Mouse (Mus musculus) kidney, embryonic 16.5 days (tissue): Measurements from ENCODE around the gene Plcb4. TPM values are rescaled to one million over a fixed set of nuclear protein-coding genes. Genes with fewer than 3 reads are reported as not detected.

Experiments
- ATAC-seq: fragments of 200-750 bp; cut with Nextera tagmentation; 2 replicates; pipeline ENCODE4 v1.8.0; 2017; ENCODE audit warnings: moderate TSS enrichment; ENCODE audit not compliant: low FRiP score, low TSS enrichment
- H3K27ac ChIP-seq: fragments of 300-500 bp; sonication (generic); 2 replicates; pipeline ENCODE4 v1.5.1; 2014; ENCODE audit warnings: low read length
- H3K27me3 ChIP-seq: fragments of 300-500 bp; sonication (generic); 2 replicates; pipeline ENCODE4 v1.6.1; 2014; ENCODE audit warnings: low read length, control low read depth, mixed read lengths; ENCODE audit not compliant: insufficient read depth
- H3K36me3 ChIP-seq: fragments of 300-500 bp; sonication (generic); 2 replicates; pipeline ENCODE4 v1.6.1; 2014; ENCODE audit warnings: low read length, control low read depth, mixed read lengths; ENCODE audit not compliant: insufficient read depth
- H3K4me1 ChIP-seq: fragments of 300-500 bp; sonication (generic); 2 replicates; pipeline ENCODE4 v1.6.1; 2014; ENCODE audit warnings: low read length, control low read depth, mixed read lengths; ENCODE audit not compliant: insufficient read depth
- H3K4me2 ChIP-seq: fragments of 300-500 bp; sonication (generic); replicated peaks from 2 replicates; pipeline ENCODE4 v1.6.1; 2014; ENCODE audit warnings: low read depth, low read length
- H3K4me3 ChIP-seq: fragments of 300-500 bp; sonication (generic); 2 replicates; pipeline ENCODE4 v1.5.1; 2014; ENCODE audit warnings: mild to moderate bottlenecking, low read length
- H3K9ac ChIP-seq: fragments of 300-500 bp; sonication (generic); replicated peaks from 2 replicates; pipeline ENCODE4 v1.6.1; 2014; ENCODE audit warnings: low read length
- H3K9me3 ChIP-seq: fragments of 300-500 bp; sonication (generic); 2 replicates; pipeline ENCODE4 v1.6.1; 2016; ENCODE audit warnings: low read length, control low read depth
- WGBS: fragments of 180-500 bp; shearing (Covaris S2); extraction: QIAGEN DNeasy Blood & Tissue Kit; methylation state at CpG from one replicate; pipeline ENCODE4 v1.1.7; 2014; 5-methylcytosine and 5-hydroxymethylcytosine counted together
- polyA plus RNA-seq: library from polyadenylated mRNA; unstranded; fragments of >200 nt; fragmentation: Nextera tagmentation; extraction: Ambion mirVana; gene quantifications from 2 replicates; pipeline ENCODE4 v1.2.1, GENCODE M21; 2015

Plcb4 gene
- polyA plus RNA-seq, 1 experiment from 2014 or later = 18.9 TPM

GRCm38 (mm10) chr2:135646654-135647053 lies 12.2 kb upstream of the Plcb4 start:
- Histone ChIP-seq H3K9ac (no peak overlapping the region), H3K4me2 (no peak overlapping the region), H3K4me3 (no peak overlapping the region), H3K4me1 (no peaks in the 10 kb centered on the region), H3K9me3 (0 out of 2 replicates have a peak, but pooled peaks cover 6% of the 10 kb centered on the region), H3K27me3 (no peaks in the 10 kb centered on the region), H3K27ac (no peak overlapping the region), H3K36me3 (no peaks in the 10 kb centered on the region)
- ATAC-seq = no peak
- 76% methylated on average over 6 of the region's 6 CpGs for WGBS

DNA sequence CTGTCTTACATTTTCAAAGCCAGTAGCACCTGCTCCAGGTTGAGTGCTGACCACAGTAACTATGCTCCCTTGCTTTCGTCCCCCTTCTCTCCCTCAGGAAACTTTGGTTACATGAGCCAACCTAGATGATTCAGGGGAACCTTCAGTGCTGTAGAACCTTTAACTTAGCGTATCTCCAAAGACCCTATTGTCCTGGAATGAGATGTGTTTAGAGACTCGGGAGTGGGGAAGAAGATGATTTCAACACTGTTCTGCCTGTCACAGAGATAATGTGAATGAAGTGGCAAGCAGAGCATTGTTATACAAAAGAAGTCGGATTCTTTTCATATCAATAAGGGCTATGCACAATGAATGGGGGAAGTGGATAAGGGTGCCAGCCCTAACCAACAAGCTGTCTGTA lies 10.8 kb upstream of the Plcb4 start:
- no peaks in the 10 kb centered on the region for H3K9me3 ChIP-seq
- H3K27me3 ChIP-seq = no peaks in the 10 kb centered on the region
- no peak overlapping the region for H3K4me2 ChIP-seq
- no peak overlapping the region for H3K4me3 ChIP-seq
- H3K4me1 ChIP-seq = no peaks in the 10 kb centered on the region
- H3K27ac ChIP-seq = no peak overlapping the region
- ATAC-seq = no peak
- no peaks in the 10 kb centered on the region for H3K36me3 ChIP-seq
- 84% methylated on average over 4 of the region's 4 CpGs for WGBS
- no peak overlapping the region for H3K9ac ChIP-seq

- 81% methylated on average over 3 of the region's 3 CpGs for WGBS
- Histone ChIP-seq H3K4me1 (no peaks in the 10 kb centered on the region), H3K27me3 (no peaks in the 10 kb centered on the region), H3K4me3 (no peak overlapping the region), H3K27ac (no peak overlapping the region), H3K9me3 (no peaks in the 10 kb centered on the region), H3K36me3 (no peaks in the 10 kb centered on the region), H3K9ac (no peak overlapping the region), H3K4me2 (no peak overlapping the region)
- no peak for ATAC-seq
These were observed 7.9 kb upstream of the Plcb4 start for GRCm38 (mm10) chr2:135650885-135651284.

DNA sequence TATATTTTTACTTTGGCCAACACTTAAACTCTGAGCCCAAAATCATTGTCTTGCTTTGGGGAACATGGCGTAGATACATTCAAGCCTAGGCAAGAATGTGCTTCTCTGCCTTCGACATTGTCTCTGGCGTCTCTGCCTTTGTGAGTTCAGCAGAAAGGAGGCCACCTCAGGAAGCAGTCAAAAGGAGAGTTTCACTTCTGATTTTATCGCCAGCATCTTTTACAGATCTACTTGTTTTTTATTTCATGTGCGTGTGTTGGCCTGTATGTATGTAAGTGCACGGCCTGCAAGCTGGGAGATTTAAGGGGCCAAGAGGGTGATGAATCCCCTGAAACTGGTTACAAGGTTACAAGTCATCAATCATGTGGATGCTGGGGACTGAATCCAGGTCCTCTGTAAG lies 6.8 kb upstream of the Plcb4 start:
- Histone ChIP-seq H3K4me3 (no peak overlapping the region), H3K36me3 (no peaks in the 10 kb centered on the region), H3K27me3 (no peaks in the 10 kb centered on the region), H3K4me1 (no peaks in the 10 kb centered on the region), H3K9me3 (no peaks in the 10 kb centered on the region), H3K4me2 (no peak overlapping the region), H3K27ac (no peak overlapping the region), H3K9ac (no peak overlapping the region)
- 78% methylated on average over 6 of the region's 6 CpGs for WGBS
- no peak for ATAC-seq

GRCm38 (mm10) chr2:135652451-135652850 lies 6.4 kb upstream of the Plcb4 start:
- Histone ChIP-seq H3K36me3 (no peaks in the 10 kb centered on the region), H3K27ac (no peak overlapping the region), H3K9ac (no peak overlapping the region), H3K4me2 (no peak overlapping the region), H3K4me3 (no peak overlapping the region), H3K9me3 (no peaks in the 10 kb centered on the region), H3K27me3 (no peaks in the 10 kb centered on the region), H3K4me1 (no peaks in the 10 kb centered on the region)
- no peak for ATAC-seq
- WGBS = 86% methylated on average over 4 of the region's 4 CpGs

- Histone ChIP-seq H3K36me3 (no peaks in the 10 kb centered on the region), H3K27me3 (no peaks in the 10 kb centered on the region), H3K4me2 (no peak overlapping the region), H3K27ac (no peak overlapping the region), H3K9ac (no peak overlapping the region), H3K4me1 (no peaks in the 10 kb centered on the region), H3K9me3 (no peaks in the 10 kb centered on the region), H3K4me3 (no peak overlapping the region)
- 91% methylated on average over 1 of the region's 1 CpGs for WGBS
- no peak for ATAC-seq
These were observed 2.9 kb upstream of the Plcb4 start for GRCm38 (mm10) chr2:135655948-135656347.

DNA sequence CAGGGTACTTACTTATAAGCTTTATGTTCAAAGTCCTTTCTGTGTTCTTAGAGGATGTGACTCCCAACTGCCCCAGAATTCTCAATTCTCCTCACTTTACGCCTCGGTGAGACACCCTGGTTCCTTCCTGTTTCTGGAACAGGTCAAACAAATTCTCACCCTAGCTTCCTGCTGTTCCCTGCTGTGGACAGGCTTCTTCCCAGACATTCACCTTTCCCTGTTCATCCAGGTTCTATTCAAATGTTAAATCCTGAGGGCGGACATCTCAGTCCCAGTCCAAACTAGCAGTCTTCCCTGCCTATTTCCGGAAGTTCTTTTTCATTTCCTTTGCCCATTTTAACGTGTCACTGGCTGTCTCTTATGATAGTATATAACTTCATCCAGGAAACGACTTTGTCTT lies 2.2 kb upstream of the Plcb4 start:
- WGBS = 66% methylated on average over 6 of the region's 6 CpGs
- H3K9me3 ChIP-seq = no peaks in the 10 kb centered on the region
- H3K27me3 ChIP-seq = no peaks in the 10 kb centered on the region
- no peak overlapping the region for H3K4me3 ChIP-seq
- H3K9ac ChIP-seq = no peak overlapping the region
- ATAC-seq = no peak
- no peak overlapping the region for H3K4me2 ChIP-seq
- H3K4me1 ChIP-seq = no peaks in the 10 kb centered on the region
- no peaks in the 10 kb centered on the region for H3K36me3 ChIP-seq
- H3K27ac ChIP-seq = no peak overlapping the region

- Histone ChIP-seq H3K27me3 (no peaks in the 10 kb centered on the region), H3K4me2 (peak overlapping the region; percentile 78), H3K9me3 (no peaks in the 10 kb centered on the region), H3K27ac (peak overlapping the region; percentile 99), H3K4me1 (no peaks in the 10 kb centered on the region), H3K9ac (peak overlapping the region; percentile 93), H3K36me3 (no peaks in the 10 kb centered on the region), H3K4me3 (peak overlapping the region; percentile 84)
- under 1% methylated on average over 64 of the region's 97 CpGs for WGBS
- peak; percentile 79; the same call in 1 of the 2 replicates for ATAC-seq
These were observed 775 bp downstream of the Plcb4 start for GRCm38 (mm10) chr2:135659391-135660180.

- H3K4me3 ChIP-seq = no peak overlapping the region
- no peaks in the 10 kb centered on the region for H3K36me3 ChIP-seq
- H3K9ac ChIP-seq = no peak overlapping the region
- WGBS = 59% methylated on average over 4 of the region's 4 CpGs
- no peaks in the 10 kb centered on the region for H3K27me3 ChIP-seq
- H3K4me1 ChIP-seq = no peaks in the 10 kb centered on the region
- H3K27ac ChIP-seq = no peak overlapping the region
- H3K4me2 ChIP-seq = 0 out of 2 replicates have a peak overlapping the region, but pooled peaks have one; percentile 27
- H3K9me3 ChIP-seq = no peaks in the 10 kb centered on the region
- ATAC-seq = no peak
These were observed 2.0 kb downstream of the Plcb4 start for GRCm38 (mm10) chr2:135660816-135661215.

GRCm38 (mm10) chr2:135663785-135664184 lies 5.0 kb downstream of the Plcb4 start:
- Histone ChIP-seq H3K4me2 (no peak overlapping the region), H3K9ac (no peak overlapping the region), H3K27ac (no peak overlapping the region), H3K27me3 (no peaks in the 10 kb centered on the region), H3K36me3 (no peaks in the 10 kb centered on the region), H3K4me3 (no peak overlapping the region), H3K9me3 (no peaks in the 10 kb centered on the region), H3K4me1 (no peaks in the 10 kb centered on the region)
- ATAC-seq = no peak
- 76% methylated on average over 1 of the region's 1 CpGs for WGBS
